Mouse (Mus musculus) naive thymus-derived CD4-positive, alpha-beta T cell, adult 2 months (primary cell): Measurements from ENCODE around the gene Mgea5.

ENCODE experiments used
- DNase-seq: peaks from one replicate; pipeline ENCODE4 v3.0.0-alpha.2; 2011; ENCODE audit warnings: low read depth

Mgea5 gene

GRCm38 (mm10) chr19:45748691-45749242, 34.9 kb downstream of the Mgea5 start:
- DNase-seq = peak; percentile 67

DNA sequence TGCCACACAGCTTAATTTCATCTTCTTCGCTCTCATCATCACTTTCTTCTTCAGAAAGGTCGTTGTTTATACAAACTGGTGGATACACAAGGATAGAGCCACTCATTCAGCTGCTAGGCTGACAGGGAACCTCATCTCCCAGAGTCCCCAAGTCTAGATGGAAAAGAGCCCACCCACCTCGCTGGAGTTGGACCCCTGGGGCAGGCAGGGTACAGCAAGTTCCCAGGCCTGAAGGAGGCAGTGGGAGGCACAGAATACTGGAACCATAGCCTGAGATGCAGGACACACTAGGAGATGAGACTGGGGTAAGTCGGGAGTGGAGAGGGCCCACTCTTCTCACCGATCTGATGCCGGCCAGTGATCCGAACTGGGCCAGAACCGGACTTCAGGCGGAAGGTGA, 35.4 kb downstream of the Mgea5 start:
- DNase-seq = peak; percentile 30

GRCm38 (mm10) chr19:45747028-45747867, 36.4 kb downstream of the Mgea5 start:
- peak; percentile 91 for DNase-seq

GRCm38 (mm10) chr19:45746153-45747020, 37.2 kb downstream of the Mgea5 start:
- peak; percentile 92 for DNase-seq

GRCm38 (mm10) chr19:45745344-45746152, 38.1 kb downstream of the Mgea5 start:
- DNase-seq = no peak

DNA sequence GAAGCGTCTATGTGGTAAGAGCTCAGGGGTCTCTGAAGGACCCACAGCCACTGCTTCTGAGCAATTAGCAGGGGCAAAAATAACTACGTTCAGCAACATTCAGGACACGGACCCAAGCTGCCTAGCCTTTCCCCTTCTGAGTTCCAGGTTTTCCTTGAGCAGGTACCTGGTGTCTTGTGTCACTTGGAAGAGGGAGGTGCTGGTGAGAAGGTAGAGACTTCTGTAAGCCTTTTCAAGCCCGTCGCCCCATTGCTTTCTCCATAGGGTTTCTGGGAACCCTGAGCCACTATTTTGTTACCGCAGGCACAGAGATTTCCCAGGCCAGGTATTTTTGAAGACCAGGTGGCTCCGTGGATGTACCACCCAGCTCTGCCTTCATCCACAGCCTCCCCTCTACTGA, 40.0 kb downstream of the Mgea5 start:
- no peak for DNase-seq

DNA sequence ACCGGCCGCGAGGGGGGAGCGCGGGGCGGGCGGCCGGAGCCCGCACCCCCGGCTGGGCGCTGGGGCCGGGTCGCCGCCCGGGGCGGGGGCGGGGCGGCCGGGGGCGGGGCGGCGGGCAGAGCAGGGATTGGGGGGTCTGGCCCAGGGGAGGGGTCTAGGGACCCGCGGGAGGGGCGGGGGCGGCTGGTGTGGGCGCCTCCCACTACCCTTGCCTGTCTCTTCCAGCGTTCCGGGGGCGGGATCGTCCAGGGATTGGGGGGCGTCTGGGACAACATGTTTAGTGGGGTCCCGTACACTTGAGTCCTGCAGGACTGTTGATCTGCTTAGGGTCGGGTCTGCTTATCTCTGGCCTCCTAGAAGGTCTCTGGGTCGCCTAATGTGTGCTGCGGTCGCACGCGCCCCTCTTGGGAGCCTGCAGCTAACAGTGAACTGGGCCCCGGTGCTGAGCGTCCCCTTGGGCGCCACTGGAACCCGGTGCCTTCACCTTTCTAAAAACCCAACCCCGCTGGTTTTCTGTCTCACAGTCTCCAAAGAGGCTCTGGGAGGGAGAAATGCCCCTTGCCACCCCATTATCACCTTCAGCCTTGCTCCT, 40.6 kb downstream of the Mgea5 start:
- no peak for DNase-seq

GRCm38 (mm10) chr19:45742218-45742983, 41.2 kb downstream of the Mgea5 start, which contains the start of gene Fgf8:
Gene Fgf8, minus strand, starts transcription at chr19:45742915.
- peak; percentile 47 for DNase-seq

- DNase-seq = no peak
Measured at GRCm38 (mm10) chr19:45741431-45742217, 42.0 kb downstream of the Mgea5 start.

DNA sequence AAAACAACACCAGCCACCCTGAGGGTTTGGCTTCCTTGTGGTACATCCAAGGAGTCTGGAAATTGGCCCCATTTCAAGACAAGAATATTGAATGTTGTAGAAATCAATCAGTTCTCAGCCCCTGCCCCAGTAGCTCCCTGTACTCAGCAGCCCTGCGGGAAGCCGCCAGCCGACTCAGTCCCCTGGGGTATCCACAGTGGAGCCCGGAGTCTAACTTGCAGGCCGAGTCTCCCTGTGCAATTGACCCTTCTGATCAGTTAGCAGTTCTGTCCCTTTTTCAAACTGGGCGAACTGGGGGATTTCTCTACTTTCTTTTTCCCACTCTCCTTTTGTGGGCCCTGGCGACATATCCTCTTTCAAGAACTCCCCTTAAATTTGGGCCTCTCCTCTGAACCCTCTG, 42.8 kb downstream of the Mgea5 start:
- DNase-seq = no peak

GRCm38 (mm10) chr19:45740233-45740632, 43.4 kb downstream of the Mgea5 start:
- no peak for DNase-seq

GRCm38 (mm10) chr19:45738521-45738920, 45.1 kb downstream of the Mgea5 start:
- DNase-seq = no peak

- no peak for DNase-seq
Measured at GRCm38 (mm10) chr19:45737846-45738484, 45.7 kb downstream of the Mgea5 start.

DNA sequence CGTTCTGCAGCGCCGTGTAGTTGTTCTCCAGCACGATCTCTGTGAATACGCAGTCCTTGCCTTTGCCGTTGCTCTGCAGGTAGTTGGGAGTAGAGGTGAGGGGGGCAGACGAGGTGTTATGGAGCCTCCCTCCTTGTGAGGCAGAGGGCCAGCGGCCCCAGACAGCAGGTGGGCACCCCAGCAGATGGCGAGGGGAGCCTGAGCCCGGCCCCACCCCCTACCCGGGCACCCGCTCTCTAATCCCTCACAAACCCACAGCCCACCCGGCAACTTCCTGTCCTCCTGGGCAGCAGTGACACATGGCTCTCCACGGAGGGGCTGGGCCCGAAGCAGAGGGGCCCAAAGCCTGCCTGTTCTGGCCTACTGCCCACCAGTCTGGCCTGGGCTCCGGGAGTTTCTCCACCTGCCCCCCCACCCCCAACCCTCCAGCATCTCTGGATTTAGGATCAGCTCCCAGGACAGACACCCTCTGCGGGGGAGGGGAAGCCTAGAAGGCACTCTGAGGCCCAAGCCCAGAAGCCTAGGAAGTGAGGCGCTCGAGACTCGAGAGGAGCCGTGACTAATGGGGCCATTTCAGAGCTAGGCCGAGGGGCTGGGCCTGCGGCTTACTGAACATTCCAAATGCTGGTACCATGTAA, 46.3 kb downstream of the Mgea5 start:
- no peak for DNase-seq

DNA sequence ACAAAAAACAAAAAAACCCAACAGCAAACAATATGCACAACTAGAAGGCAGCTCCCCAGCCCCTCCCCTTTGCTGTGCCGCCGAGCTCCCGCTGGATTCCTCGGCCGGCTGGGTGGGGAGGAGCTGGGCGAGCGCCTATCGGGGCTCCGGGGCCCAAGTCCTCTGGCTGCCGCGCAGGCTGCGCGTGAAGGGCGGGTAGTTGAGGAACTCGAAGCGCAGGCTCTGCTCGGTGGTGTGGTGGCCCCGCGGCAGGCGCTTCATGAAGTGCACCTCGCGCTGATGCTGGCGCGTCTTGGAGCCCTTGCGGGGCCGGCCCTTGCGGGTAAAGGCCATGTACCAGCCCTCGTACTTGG, 46.8 kb downstream of the Mgea5 start:
- DNase-seq = peak; percentile 41

- no peak for DNase-seq
Measured at GRCm38 (mm10) chr19:45736241-45736640, 47.4 kb downstream of the Mgea5 start.

DNA sequence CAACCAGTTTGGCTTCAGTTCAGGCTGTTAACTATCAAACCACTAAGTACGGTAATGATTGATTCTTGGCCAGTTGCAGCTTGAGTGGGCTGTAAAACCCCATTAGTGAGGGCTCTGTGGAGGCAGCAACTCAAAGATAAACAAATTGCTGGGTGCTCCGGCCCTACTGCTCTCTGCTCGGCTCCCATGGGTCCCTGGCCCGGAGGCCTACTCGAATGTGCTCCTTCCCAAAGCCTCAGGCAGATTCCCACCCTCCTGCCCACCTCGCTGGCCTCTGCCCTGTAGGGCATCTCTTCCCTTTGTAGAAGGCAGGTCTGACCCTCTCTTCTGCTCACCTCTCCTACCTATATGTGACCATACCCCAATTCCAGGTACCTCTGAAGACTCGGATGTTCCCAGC, 48.9 kb downstream of the Mgea5 start:
- no peak for DNase-seq

GRCm38 (mm10) chr19:45734191-45734590, 49.4 kb downstream of the Mgea5 start:
- no peak for DNase-seq

DNA sequence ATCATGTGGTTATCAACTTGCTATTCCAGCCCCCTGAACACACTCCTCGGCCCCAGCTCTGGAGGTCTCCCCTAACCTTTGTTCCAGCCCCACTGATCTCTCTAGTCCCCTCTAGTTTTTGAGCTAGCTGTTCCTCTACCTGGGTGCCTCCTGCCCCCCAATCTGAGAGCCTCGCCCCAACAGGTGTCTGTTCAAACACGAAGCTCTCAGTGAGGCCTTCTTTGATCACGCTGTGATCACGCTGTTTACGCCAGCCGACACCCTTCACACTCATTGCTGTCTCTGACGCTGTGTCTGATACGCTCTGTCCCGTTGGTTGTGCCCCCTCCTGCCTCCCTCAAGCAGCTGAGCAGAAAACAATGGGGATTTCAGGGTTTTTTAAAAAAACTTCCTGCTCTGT, 50.1 kb downstream of the Mgea5 start:
- peak; percentile 9 for DNase-seq
